Mouse (Mus musculus): ENCODE results near the gene Rnf186.

DNA sequence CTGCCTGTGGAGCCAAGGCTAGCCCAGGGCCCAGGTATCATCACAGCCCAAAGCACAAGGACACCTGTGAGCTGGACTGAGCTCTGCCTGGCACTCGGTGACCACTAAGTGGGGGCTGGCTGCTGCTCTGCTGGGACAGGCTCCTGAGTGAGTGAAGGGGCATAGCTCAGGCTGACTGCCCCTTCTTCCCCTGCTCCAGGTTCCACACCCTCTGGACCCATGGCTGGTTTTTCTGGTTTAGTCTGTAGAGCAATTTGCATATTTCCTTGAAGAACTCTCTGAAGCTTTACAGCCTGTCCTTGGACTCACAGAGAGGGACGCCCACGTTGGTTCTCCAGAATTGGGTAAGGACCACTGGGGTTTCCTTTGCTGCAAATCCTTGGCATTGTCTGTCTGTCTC is 16.5 kb downstream of the Rnf186 start:
- TF ChIP-seq CTCF (IDR thresholded peaks at IDR 0.05; ENCODE audit: insufficient read depth, low read length), result no peak
- no peak for TF ChIP-seq POLR2A (IDR thresholded peaks at IDR 0.05; ENCODE audit: borderline replicate concordance, extremely low read depth, low read depth, low read length)
